Mouse (Mus musculus): ENCODE results near the gene Hoxd12. TPM values are rescaled to one million over a fixed set of nuclear protein-coding genes. Genes with fewer than 3 reads are reported as not detected.

Hoxd12 gene
- polyA plus RNA-seq, 1 experiment from 2014 or later, result not detected

DNA sequence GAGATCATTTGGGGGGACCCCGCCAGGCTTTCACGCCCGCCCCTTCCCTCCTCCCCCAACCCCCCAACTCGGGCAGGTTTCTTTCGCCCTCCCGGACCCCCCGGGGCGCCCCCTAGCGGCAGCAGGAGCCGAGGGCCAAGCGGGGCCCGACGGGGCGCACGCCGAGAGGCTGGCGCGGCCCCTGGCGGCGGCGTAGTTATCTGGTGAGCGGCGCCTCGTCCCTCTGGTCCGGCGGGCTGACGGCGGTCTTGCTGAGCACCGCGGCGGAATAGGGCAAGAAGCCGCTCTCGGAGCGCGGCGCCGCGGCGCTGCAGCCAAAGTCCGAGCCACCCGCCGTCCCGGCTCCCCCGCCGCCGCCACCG lies 19.4 kb upstream of the Hoxd12 start:
- Histone ChIP-seq H3K9ac (ENCODE audit: low read length) (no peak overlapping the region), H3K27ac (ENCODE audit: low read length) (no peak overlapping the region), H3K36me3 (ENCODE audit: control insufficient read depth, insufficient read depth) (no peaks in the 10 kb centered on the region), H3K9me3 (replicated peaks; ENCODE audit: control insufficient read depth, low read length) (no peaks in the 10 kb centered on the region), H3K4me2 (ENCODE audit: low read depth, low read length) (peak overlapping the region; percentile 61), H3K4me1 (ENCODE audit: control insufficient read depth, insufficient read depth, low read length) (peaks cover 13% of the 10 kb centered on the region), H3K4me3 (ENCODE audit: low read length) (peak overlapping the region; percentile 46), H3K27me3 (ENCODE audit: control insufficient read depth, insufficient read depth, low read length) (peaks cover 79% of the 10 kb centered on the region)
- under 1% methylated on average over 35 of the region's 47 CpGs for WGBS
- no peak for ATAC-seq (replicated peaks; ENCODE audit: extremely low read depth, insufficient read depth, low FRiP score)

DNA sequence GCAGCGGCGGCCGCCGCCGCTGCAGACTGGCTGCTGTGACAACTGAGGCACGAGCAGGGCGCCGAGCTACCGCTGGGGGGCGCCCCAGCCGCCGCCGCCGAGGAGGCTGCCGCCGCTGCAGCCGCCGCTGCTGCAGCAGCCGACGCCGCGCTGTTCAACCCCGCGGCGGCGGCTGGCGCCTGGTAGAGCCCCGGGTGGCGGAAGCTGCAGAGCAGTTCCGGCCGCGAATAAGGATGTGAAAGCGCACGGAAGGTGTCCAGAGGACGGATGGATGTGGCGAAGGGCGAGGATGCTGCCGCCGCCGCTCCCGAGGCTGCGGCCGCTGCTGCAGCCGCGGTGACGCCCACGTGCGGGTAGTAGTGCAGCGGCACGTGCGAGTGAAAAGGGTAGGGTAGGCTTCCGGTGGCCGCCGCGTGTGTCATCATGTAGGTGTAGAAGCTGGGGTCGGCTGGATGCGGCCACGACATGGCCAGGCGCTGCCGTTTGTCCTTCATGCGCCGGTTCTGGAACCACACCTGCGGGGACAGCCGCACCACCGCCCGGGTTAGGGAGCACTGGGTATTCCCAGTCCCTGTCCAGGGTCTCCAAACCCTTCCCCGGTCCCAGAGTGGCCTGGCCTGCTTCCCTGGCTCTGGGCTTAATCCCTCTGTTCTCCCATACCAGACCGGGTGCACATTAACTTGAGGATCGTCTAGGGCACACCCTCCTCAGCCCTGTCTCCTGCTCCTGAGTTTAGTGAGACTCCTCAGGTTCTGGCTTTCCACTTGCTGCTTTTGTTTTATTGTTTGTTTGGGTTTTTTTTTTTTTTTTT lies 18.8 kb upstream of the Hoxd12 start:
- ATAC-seq (replicated peaks; ENCODE audit: extremely low read depth, insufficient read depth, low FRiP score), result no peak
- no peak overlapping the region for H3K9ac ChIP-seq (ENCODE audit: low read length)
- under 1% methylated on average over 58 of the region's 69 CpGs for whole genome bisulfite sequencing

DNA sequence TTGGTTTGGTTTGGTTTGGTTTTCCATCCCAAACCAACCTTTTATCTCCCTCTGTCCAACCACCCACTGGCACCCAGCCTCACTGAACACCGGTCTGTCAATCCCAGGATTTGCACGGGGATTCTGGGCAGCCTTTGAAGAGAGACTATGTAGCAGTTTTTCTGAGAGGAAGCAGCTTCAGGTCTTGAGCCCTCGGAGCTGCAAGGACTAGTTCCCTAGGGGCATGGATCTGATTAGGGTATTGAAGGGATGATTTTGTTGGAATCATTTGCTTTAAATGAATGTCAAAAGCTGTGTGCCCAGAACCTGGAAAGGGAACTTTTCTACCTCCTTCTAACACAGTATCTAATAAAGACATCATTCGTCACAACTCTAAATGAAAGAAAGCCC lies 18.2 kb upstream of the Hoxd12 start:
- H3K36me3 ChIP-seq (ENCODE audit: control insufficient read depth, insufficient read depth), result no peaks in the 10 kb centered on the region
- H3K9me3 ChIP-seq (replicated peaks; ENCODE audit: control insufficient read depth, low read length), result no peaks in the 10 kb centered on the region
- H3K9ac ChIP-seq (ENCODE audit: low read length), result no peak overlapping the region
- peaks cover 15% of the 10 kb centered on the region for H3K4me1 ChIP-seq (ENCODE audit: control insufficient read depth, insufficient read depth, low read length)
- no peak for ATAC-seq (replicated peaks; ENCODE audit: extremely low read depth, insufficient read depth, low FRiP score)
- peaks cover 81% of the 10 kb centered on the region for H3K27me3 ChIP-seq (ENCODE audit: control insufficient read depth, insufficient read depth, low read length)
- no peak overlapping the region for H3K4me3 ChIP-seq (ENCODE audit: low read length)
- no peak overlapping the region for H3K27ac ChIP-seq (ENCODE audit: low read length)
- H3K4me2 ChIP-seq (ENCODE audit: low read depth, low read length), result no peak overlapping the region
- WGBS, result 6% methylated on average over 4 of the region's 4 CpGs

More for the DNA sequence above, 18.8 kb upstream of the Hoxd12 start:
- H3K27ac ChIP-seq (ENCODE audit: low read length), result no peak overlapping the region
- peak overlapping the region; percentile 61 for H3K4me2 ChIP-seq (ENCODE audit: low read depth, low read length)
- peak overlapping the region; percentile 46 for H3K4me3 ChIP-seq (ENCODE audit: low read length)
- H3K36me3 ChIP-seq (ENCODE audit: control insufficient read depth, insufficient read depth), result no peaks in the 10 kb centered on the region
- peaks cover 79% of the 10 kb centered on the region for H3K27me3 ChIP-seq (ENCODE audit: control insufficient read depth, insufficient read depth, low read length)
- peaks cover 13% of the 10 kb centered on the region for H3K4me1 ChIP-seq (ENCODE audit: control insufficient read depth, insufficient read depth, low read length)
- no peaks in the 10 kb centered on the region for H3K9me3 ChIP-seq (replicated peaks; ENCODE audit: control insufficient read depth, low read length)

DNA sequence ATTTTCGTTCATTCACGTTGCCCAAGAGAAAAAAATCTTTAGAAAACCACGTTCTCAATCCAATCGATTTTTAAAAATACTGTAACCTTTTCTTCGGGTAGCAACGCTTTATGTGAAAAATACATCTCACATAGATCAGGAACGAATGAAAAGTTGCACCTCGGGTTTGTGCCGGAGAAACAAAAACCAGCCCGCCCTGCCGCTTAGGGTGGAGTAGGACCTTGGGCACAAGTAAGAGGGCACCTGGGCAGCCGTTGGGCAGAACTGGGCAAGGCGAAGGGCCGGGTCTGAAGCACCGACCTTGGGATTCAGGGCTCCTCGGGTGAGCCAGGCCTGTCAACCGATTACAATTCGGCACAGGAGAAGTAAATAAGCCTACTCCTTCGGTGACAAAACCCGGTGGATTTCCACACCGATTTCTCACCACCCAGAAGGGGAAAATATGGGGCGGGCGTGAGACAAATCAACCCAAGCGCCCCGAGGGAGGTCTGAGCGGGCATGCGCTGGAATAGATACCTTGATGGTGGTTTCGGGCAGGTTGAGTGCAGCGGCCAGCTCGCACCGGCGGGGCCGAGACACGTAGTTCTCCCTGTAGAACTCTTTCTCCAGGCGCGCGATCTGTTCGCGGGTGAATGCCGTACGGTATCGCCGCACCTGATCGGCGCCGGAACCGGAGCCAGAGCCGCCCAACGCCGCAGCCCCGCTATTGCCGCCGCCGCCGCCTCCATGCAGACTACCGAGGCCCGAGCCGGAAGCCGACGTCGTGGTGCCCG lies 17.4 kb upstream of the Hoxd12 start:
- peaks cover 81% of the 10 kb centered on the region for H3K27me3 ChIP-seq (ENCODE audit: control insufficient read depth, insufficient read depth, low read length)
- H3K9ac ChIP-seq (ENCODE audit: low read length), result no peak overlapping the region
- no peak overlapping the region for H3K27ac ChIP-seq (ENCODE audit: low read length)
- ATAC-seq (replicated peaks; ENCODE audit: extremely low read depth, insufficient read depth, low FRiP score), result no peak
- H3K4me3 ChIP-seq (ENCODE audit: low read length), result peak overlapping the region; percentile 14; the same call in 1 of the 2 replicates
- H3K4me1 ChIP-seq (ENCODE audit: control insufficient read depth, insufficient read depth, low read length), result peaks cover 16% of the 10 kb centered on the region
- no peaks in the 10 kb centered on the region for H3K9me3 ChIP-seq (replicated peaks; ENCODE audit: control insufficient read depth, low read length)
- peak overlapping the region; percentile 12 for H3K4me2 ChIP-seq (ENCODE audit: low read depth, low read length)
- no peaks in the 10 kb centered on the region for H3K36me3 ChIP-seq (ENCODE audit: control insufficient read depth, insufficient read depth)
- 3% methylated on average over 62 of the region's 62 CpGs for WGBS

DNA sequence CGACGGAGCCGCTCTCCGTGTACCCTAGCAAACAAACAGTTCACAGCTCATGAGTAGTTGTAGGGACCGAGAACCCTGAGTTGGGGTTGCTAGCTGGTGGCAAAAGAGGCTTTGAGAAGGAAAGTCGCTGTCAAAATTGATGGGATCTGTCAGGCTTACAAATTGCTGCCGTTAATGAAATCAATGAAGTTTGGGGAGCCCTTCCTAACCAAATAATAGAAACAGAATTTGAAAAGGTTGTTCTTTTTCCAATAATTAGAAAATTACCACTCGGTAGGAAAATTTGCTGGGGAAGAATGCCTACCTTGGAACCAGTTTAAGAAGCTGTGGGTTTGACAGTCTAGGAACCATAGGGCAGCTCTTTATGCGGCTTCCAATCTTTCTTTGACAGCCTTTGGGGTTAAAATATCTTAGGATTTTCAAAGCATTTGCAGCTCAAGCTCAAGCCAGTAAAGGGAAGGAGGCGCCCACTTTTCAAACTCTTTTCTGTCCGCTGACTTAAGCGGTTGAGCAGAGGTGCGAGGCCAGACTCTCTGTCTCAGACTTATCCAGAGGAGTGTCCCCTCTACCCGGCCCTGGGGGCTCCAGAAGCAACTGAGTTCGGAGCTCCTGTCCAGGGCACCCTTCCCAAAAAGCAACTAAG lies 16.7 kb upstream of the Hoxd12 start:
- Histone ChIP-seq H3K9me3 (replicated peaks; ENCODE audit: control insufficient read depth, low read length) (no peaks in the 10 kb centered on the region), H3K4me1 (ENCODE audit: control insufficient read depth, insufficient read depth, low read length) (peaks cover 16% of the 10 kb centered on the region), H3K9ac (ENCODE audit: low read length) (no peak overlapping the region), H3K4me2 (ENCODE audit: low read depth, low read length) (peak overlapping the region; percentile 12), H3K27ac (ENCODE audit: low read length) (no peak overlapping the region), H3K4me3 (ENCODE audit: low read length) (peak overlapping the region; percentile 14; the same call in 1 of the 2 replicates), H3K36me3 (ENCODE audit: control insufficient read depth, insufficient read depth) (no peaks in the 10 kb centered on the region), H3K27me3 (ENCODE audit: control insufficient read depth, insufficient read depth, low read length) (peaks cover 85% of the 10 kb centered on the region)
- ATAC-seq (replicated peaks; ENCODE audit: extremely low read depth, insufficient read depth, low FRiP score), result no peak
- 3% methylated on average over 15 of the region's 15 CpGs for WGBS

DNA sequence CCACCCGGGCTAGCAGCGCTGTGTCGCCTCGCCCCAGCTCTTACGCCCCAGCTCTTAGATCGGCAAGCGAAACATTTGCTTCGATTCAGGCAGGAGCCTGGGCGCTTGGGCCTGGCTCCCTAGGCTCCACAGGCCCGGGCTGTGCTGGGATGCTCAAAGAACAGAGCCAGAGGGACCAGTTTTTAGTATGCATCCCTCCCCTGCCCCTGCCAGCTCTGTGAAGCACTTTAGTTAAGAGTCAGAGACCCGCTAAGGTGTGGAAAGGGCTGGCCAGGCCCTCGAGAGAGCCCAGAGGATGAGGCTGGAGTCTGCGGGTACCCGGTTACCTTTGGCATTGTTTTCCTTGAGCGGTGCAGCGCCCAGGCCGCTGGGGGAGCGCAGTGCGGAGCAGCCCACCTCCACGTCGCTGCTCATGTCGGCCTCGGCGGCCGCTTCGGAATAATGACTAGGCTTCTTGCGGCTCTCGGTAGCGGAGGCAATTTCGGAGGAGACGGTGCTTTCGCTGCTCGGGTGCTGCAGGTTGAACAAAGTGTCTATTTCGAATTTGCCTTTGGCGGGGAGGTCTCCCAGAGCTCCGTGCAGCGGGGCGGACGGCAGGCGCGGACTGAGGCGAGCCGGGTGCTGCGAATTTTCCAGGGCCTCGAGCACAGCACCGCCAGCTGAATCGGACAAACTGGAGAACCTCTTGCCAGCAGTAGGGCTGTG lies 16.0 kb upstream of the Hoxd12 start:
- Histone ChIP-seq H3K9me3 (replicated peaks; ENCODE audit: control insufficient read depth, low read length) (no peaks in the 10 kb centered on the region), H3K27me3 (ENCODE audit: control insufficient read depth, insufficient read depth, low read length) (peaks cover 90% of the 10 kb centered on the region), H3K27ac (ENCODE audit: low read length) (no peak overlapping the region), H3K4me2 (ENCODE audit: low read depth, low read length) (no peak overlapping the region), H3K36me3 (ENCODE audit: control insufficient read depth, insufficient read depth) (no peaks in the 10 kb centered on the region), H3K9ac (ENCODE audit: low read length) (no peak overlapping the region), H3K4me3 (ENCODE audit: low read length) (no peak overlapping the region), H3K4me1 (ENCODE audit: control insufficient read depth, insufficient read depth, low read length) (peaks cover 16% of the 10 kb centered on the region)
- WGBS, result 2% methylated on average over 47 of the region's 47 CpGs
- ATAC-seq (replicated peaks; ENCODE audit: extremely low read depth, insufficient read depth, low FRiP score), result no peak

DNA sequence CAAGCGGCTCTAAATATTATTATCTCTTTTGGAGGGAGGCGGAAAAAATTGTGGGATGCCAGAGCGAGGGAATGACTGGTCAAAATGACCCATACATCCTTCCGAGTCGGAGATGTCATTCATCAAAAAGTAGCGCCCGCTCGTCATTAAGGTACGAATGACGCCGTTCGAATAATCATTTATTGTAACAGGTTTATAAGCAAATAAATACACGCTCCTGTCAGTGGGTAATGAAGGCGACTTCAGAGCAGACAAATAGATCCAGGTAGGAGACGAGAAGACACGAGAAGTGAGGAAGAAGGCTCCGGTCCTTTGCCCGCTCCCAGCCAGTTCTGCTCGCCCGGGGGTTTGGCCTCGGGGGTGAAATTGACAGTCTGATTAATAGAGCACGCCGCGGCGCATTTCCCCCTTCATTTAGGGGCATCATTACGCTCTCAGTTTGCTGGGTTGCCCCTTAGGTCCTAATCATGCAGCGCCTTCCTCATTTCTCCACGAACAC lies 15.3 kb upstream of the Hoxd12 start, which contains the start of gene Evx2:
Evx2 (minus strand) TSS at position 51 of the 499 bp plus-strand sequence.
- no peak within 1 kb of the TSS for H3K9ac ChIP-seq (ENCODE audit: low read length)
- H3K4me1 ChIP-seq (ENCODE audit: control insufficient read depth, insufficient read depth, low read length), result peaks cover 16% of the 10 kb centered on the region
- no peak for ATAC-seq (replicated peaks; ENCODE audit: extremely low read depth, insufficient read depth, low FRiP score)
- H3K9me3 ChIP-seq (replicated peaks; ENCODE audit: control insufficient read depth, low read length), result no peaks in the 10 kb centered on the region
- no peak within 1 kb of the TSS for H3K4me3 ChIP-seq (ENCODE audit: low read length)
- peaks cover 90% of the 10 kb centered on the region for H3K27me3 ChIP-seq (ENCODE audit: control insufficient read depth, insufficient read depth, low read length)
- no peaks in the 10 kb centered on the region for H3K36me3 ChIP-seq (ENCODE audit: control insufficient read depth, insufficient read depth)
- H3K27ac ChIP-seq (ENCODE audit: low read length), result no peak within 1 kb of the TSS
- no peak within 1 kb of the TSS for H3K4me2 ChIP-seq (ENCODE audit: low read depth, low read length)
- WGBS, result 5% methylated on average over 28 of the region's 28 CpGs

DNA sequence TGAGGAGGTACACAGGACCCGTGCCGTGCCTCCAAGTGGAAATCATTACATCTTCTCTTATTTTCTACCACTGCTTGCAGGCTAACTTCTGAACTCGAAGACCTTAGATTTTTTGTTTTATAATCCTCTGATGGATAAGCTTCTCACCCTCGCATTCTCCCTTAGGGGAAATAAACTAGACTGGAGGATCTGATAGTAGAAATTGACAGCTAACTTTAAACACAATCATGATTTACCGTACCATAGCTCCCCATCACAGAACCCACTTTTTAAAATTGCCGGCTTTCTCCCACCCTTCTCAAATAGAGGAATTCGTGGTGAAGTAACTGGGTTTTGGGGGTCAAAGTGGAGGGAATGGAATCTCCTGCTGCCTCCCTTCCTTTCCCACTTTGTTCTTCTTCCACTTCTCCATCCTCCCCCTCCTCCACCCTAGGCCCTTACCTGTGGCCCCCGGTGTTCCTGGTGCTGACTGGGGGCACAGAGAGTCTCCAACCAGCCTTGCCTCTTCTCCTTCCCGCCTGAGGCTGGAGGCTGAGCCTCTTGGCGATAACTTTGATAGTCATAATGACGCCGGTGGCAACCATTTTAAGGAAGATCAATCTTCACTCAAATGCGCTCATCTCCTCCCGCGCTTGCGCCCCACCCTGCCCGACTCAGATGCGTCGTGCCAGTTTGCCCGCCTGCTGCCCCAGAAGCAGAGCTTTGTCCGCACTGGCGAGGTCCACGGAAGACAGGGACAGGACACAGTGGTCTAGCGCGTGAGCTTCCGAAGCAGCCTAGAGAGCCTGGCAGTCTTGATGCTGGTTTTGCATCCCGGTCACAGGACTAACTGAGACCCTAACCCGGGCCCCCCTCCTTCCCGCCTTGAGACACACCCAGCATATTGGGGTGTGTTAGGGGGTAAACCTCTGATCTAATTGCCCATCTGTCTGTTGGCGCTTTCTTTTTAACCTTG lies 14.1 kb upstream of the Hoxd12 start:
- H3K9me3 ChIP-seq (replicated peaks; ENCODE audit: control insufficient read depth, low read length), result no peaks in the 10 kb centered on the region
- no peak overlapping the region for H3K4me3 ChIP-seq (ENCODE audit: low read length)
- peaks cover 15% of the 10 kb centered on the region for H3K4me1 ChIP-seq (ENCODE audit: control insufficient read depth, insufficient read depth, low read length)
- H3K9ac ChIP-seq (ENCODE audit: low read length), result no peak overlapping the region
- no peaks in the 10 kb centered on the region for H3K36me3 ChIP-seq (ENCODE audit: control insufficient read depth, insufficient read depth)
- peaks cover 88% of the 10 kb centered on the region for H3K27me3 ChIP-seq (ENCODE audit: control insufficient read depth, insufficient read depth, low read length)
- 3% methylated on average over 30 of the region's 30 CpGs for WGBS
- H3K4me2 ChIP-seq (ENCODE audit: low read depth, low read length), result no peak overlapping the region
- no peak for ATAC-seq (replicated peaks; ENCODE audit: extremely low read depth, insufficient read depth, low FRiP score)
- no peak overlapping the region for H3K27ac ChIP-seq (ENCODE audit: low read length)
